Mouse (Mus musculus): ENCODE data around the gene Clock.

DNA sequence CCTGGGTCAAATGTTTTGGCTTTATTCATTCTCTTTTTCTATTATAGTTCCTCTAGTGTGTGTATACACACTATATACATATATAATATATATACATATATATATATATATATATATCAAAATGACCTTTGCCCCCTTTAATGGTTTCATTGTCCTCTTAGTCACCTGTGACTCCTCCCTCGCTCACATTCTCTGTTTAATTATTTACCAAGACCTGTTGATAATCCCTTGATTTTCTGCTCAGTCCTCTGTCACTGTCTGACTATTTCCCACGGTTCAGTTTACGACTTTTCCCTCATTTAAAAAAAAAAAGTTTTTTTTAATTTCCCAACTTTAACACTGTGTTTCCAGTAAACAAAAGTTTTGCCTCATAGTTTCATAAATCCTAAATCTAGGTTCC lies 1.7 kb upstream of the Clock start:
- no peak for TF ChIP-seq CTCF (IDR thresholded peaks at IDR 0.05; ENCODE audit: control insufficient read depth, insufficient read depth, insufficient replicate concordance, low read depth, low read length)
- TF ChIP-seq POLR2A (IDR thresholded peaks at IDR 0.05; ENCODE audit: control insufficient read depth, low read depth, low read length): no peak

All from testis, adult 2 months (tissue).